Mouse (Mus musculus) olfactory bulb, adult 2 months (tissue): ENCODE data around the gene Olfr153.

Experiments used
- CTCF ChIP-seq: fragments of 200-500 bp; IDR thresholded peaks from 2 replicates; pipeline ENCODE4 v1.5.1; 2012; ENCODE audit warnings: low read depth, mild to moderate bottlenecking, low read length, moderate library complexity; ENCODE audit not compliant: insufficient read depth
- POLR2A ChIP-seq: fragments of 200-500 bp; IDR thresholded peaks from 2 replicates; pipeline ENCODE4 v1.6.1; 2012; ENCODE audit warnings: mild to moderate bottlenecking, low read depth, low read length, moderate library complexity; ENCODE audit not compliant: insufficient read depth

DNA sequence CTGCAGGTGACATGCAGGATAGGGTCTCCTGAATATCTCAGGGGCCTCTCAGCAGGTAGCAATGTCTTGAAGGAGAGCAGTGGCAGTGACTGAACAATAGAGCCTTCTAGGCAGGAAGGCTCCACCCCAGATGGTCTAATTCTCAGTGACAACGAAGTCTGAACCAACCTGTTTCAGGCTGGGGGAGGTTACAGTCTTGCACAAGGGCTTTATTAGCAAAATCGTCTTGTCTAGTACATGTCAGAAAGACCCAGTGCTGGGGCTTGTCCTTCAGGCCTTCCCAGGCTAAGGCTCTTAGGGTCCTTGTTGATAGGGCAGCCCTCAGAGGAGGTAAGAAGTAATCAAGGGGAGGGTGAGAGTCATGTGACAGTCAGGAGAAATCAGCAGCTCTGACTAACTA lies 3.2 kb downstream of the Olfr153 start:
- TF ChIP-seq CTCF (no peak), POLR2A (no peak)
